Mouse (Mus musculus): ENCODE measurements around the gene Gm45213. TPM values are rescaled to one million over a fixed set of nuclear protein-coding genes. Genes with fewer than 3 reads are reported as not detected.
A peak's percentile ranks its signal among the peaks of the same experiment; 100 is the strongest.
"Not testable (repeated sequence)": the region's sequence is repeated elsewhere in the genome, so short reads cannot be mapped to it uniquely, and the experiment has no call there.

Gene Gm45213
- polyA plus RNA-seq, 1 experiment from 2014 or later, result not detected

GRCm38 (mm10) chr7:66046921-66047918 lies 3.8 kb downstream of the Gm45213 start:
- no peak overlapping the region for H3K27ac ChIP-seq (ENCODE audit: low read depth, low read length)
- H3K4me2 ChIP-seq (ENCODE audit: low read depth, low read length), result no peak overlapping the region
- H3K36me3 ChIP-seq (ENCODE audit: control insufficient read depth, insufficient read depth, low read length), result no peaks in the 10 kb centered on the region
- ATAC-seq (ENCODE audit: low read depth), result no peak
- no peak overlapping the region for H3K9ac ChIP-seq (replicated peaks; ENCODE audit: low read depth, low read length)
- H3K27me3 ChIP-seq (ENCODE audit: control insufficient read depth, insufficient read depth, low read length), result no peaks in the 10 kb centered on the region
- WGBS, result 62% methylated on average over 17 of the region's 17 CpGs
- peaks cover 26% of the 10 kb centered on the region for H3K4me1 ChIP-seq (ENCODE audit: control insufficient read depth, insufficient read depth, low read length)
- H3K4me3 ChIP-seq (ENCODE audit: low read depth, low read length), result no peak overlapping the region
- no peaks in the 10 kb centered on the region for H3K9me3 ChIP-seq (ENCODE audit: control insufficient read depth, low read length)

- Histone ChIP-seq H3K27ac (ENCODE audit: low read depth, low read length) (no peak overlapping the region), H3K4me1 (ENCODE audit: control insufficient read depth, insufficient read depth, low read length) (peaks cover 26% of the 10 kb centered on the region), H3K27me3 (ENCODE audit: control insufficient read depth, insufficient read depth, low read length) (no peaks in the 10 kb centered on the region), H3K4me3 (ENCODE audit: low read depth, low read length) (no peak overlapping the region), H3K9me3 (ENCODE audit: control insufficient read depth, low read length) (no peaks in the 10 kb centered on the region), H3K36me3 (ENCODE audit: control insufficient read depth, insufficient read depth, low read length) (no peaks in the 10 kb centered on the region), H3K4me2 (ENCODE audit: low read depth, low read length) (no peak overlapping the region), H3K9ac (replicated peaks; ENCODE audit: low read depth, low read length) (no peak overlapping the region)
- WGBS, result 82% methylated on average over 4 of the region's 4 CpGs
- ATAC-seq (ENCODE audit: low read depth), result no peak
These were observed 4.6 kb downstream of the Gm45213 start for GRCm38 (mm10) chr7:66047975-66048374.

GRCm38 (mm10) chr7:66048446-66049230 lies 5.2 kb downstream of the Gm45213 start:
- H3K9ac ChIP-seq (replicated peaks; ENCODE audit: low read depth, low read length), result no peak overlapping the region
- H3K4me3 ChIP-seq (ENCODE audit: low read depth, low read length), result no peak overlapping the region
- no peak overlapping the region for H3K4me2 ChIP-seq (ENCODE audit: low read depth, low read length)
- no peak overlapping the region for H3K27ac ChIP-seq (ENCODE audit: low read depth, low read length)
- no peaks in the 10 kb centered on the region for H3K36me3 ChIP-seq (ENCODE audit: control insufficient read depth, insufficient read depth, low read length)
- ATAC-seq (ENCODE audit: low read depth), result no peak
- H3K9me3 ChIP-seq (ENCODE audit: control insufficient read depth, low read length), result no peaks in the 10 kb centered on the region
- H3K4me1 ChIP-seq (ENCODE audit: control insufficient read depth, insufficient read depth, low read length), result peaks cover 26% of the 10 kb centered on the region
- no peaks in the 10 kb centered on the region for H3K27me3 ChIP-seq (ENCODE audit: control insufficient read depth, insufficient read depth, low read length)
- WGBS, result 86% methylated on average over 12 of the region's 12 CpGs

GRCm38 (mm10) chr7:66053946-66054483 lies 10.6 kb downstream of the Gm45213 start:
- Histone ChIP-seq H3K27ac (ENCODE audit: low read depth, low read length) (no peak overlapping the region), H3K4me1 (ENCODE audit: control insufficient read depth, insufficient read depth, low read length) (no peaks in the 10 kb centered on the region), H3K4me2 (ENCODE audit: low read depth, low read length) (no peak overlapping the region), H3K9ac (replicated peaks; ENCODE audit: low read depth, low read length) (no peak overlapping the region), H3K4me3 (ENCODE audit: low read depth, low read length) (no peak overlapping the region), H3K27me3 (ENCODE audit: control insufficient read depth, insufficient read depth, low read length) (no peaks in the 10 kb centered on the region), H3K9me3 (ENCODE audit: control insufficient read depth, low read length) (no peaks in the 10 kb centered on the region), H3K36me3 (ENCODE audit: control insufficient read depth, insufficient read depth, low read length) (no peaks in the 10 kb centered on the region)
- 89% methylated on average over 4 of the region's 4 CpGs for WGBS
- no peak for ATAC-seq (ENCODE audit: low read depth)

GRCm38 (mm10) chr7:66055356-66055755 lies 12.0 kb downstream of the Gm45213 start:
- not testable (repeated sequence) for H3K9me3 ChIP-seq (ENCODE audit: control insufficient read depth, low read length); H3K27me3 ChIP-seq (ENCODE audit: control insufficient read depth, insufficient read depth, low read length); H3K4me1 ChIP-seq (ENCODE audit: control insufficient read depth, insufficient read depth, low read length); H3K27ac ChIP-seq (ENCODE audit: low read depth, low read length); H3K4me2 ChIP-seq (ENCODE audit: low read depth, low read length); H3K4me3 ChIP-seq (ENCODE audit: low read depth, low read length); ATAC-seq (ENCODE audit: low read depth); H3K36me3 ChIP-seq (ENCODE audit: control insufficient read depth, insufficient read depth, low read length); H3K9ac ChIP-seq (replicated peaks; ENCODE audit: low read depth, low read length)
- WGBS, result 18% methylated on average over 2 of the region's 2 CpGs

GRCm38 (mm10) chr7:66058703-66059102 lies 15.3 kb downstream of the Gm45213 start, which contains the start of gene Snrpa1:
Snrpa1 (plus strand) TSS chr7:66059003.
- Histone ChIP-seq H3K36me3 (ENCODE audit: control insufficient read depth, insufficient read depth, low read length) (no peaks in the 10 kb centered on the region), H3K27ac (ENCODE audit: low read depth, low read length) (no peak within 1 kb of the TSS), H3K9me3 (ENCODE audit: control insufficient read depth, low read length) (no peaks in the 10 kb centered on the region), H3K4me3 (ENCODE audit: low read depth, low read length) (peak within 1 kb of the TSS; percentile 94; the same call in 1 of the 2 replicates), H3K27me3 (ENCODE audit: control insufficient read depth, insufficient read depth, low read length) (no peaks in the 10 kb centered on the region), H3K4me2 (ENCODE audit: low read depth, low read length) (peak within 1 kb of the TSS; percentile 88), H3K9ac (replicated peaks; ENCODE audit: low read depth, low read length) (no peak within 1 kb of the TSS; the same call in 1 of the 2 replicates), H3K4me1 (ENCODE audit: control insufficient read depth, insufficient read depth, low read length) (peaks cover 8% of the 10 kb centered on the region)
- WGBS, result 81% methylated on average over 1 of the region's 1 CpGs
- no peak for ATAC-seq (ENCODE audit: low read depth)

GRCm38 (mm10) chr7:66060066-66060956 lies 16.9 kb downstream of the Gm45213 start:
- Histone ChIP-seq H3K27ac (ENCODE audit: low read depth, low read length) (peak overlapping the region; percentile 69), H3K9me3 (ENCODE audit: control insufficient read depth, low read length) (no peaks in the 10 kb centered on the region), H3K36me3 (ENCODE audit: control insufficient read depth, insufficient read depth, low read length) (no peaks in the 10 kb centered on the region), H3K27me3 (ENCODE audit: control insufficient read depth, insufficient read depth, low read length) (no peaks in the 10 kb centered on the region), H3K4me3 (ENCODE audit: low read depth, low read length) (peak overlapping the region; percentile 94), H3K9ac (replicated peaks; ENCODE audit: low read depth, low read length) (peak overlapping the region; percentile 84), H3K4me1 (ENCODE audit: control insufficient read depth, insufficient read depth, low read length) (peaks cover 8% of the 10 kb centered on the region), H3K4me2 (ENCODE audit: low read depth, low read length) (peak overlapping the region; percentile 88)
- under 1% methylated on average over 62 of the region's 64 CpGs for WGBS
- ATAC-seq (ENCODE audit: low read depth), result peak; percentile 95

GRCm38 (mm10) chr7:66061057-66061456 lies 17.7 kb downstream of the Gm45213 start:
- Histone ChIP-seq H3K9me3 (ENCODE audit: control insufficient read depth, low read length) (no peaks in the 10 kb centered on the region), H3K4me1 (ENCODE audit: control insufficient read depth, insufficient read depth, low read length) (peaks cover 8% of the 10 kb centered on the region), H3K36me3 (ENCODE audit: control insufficient read depth, insufficient read depth, low read length) (peaks cover 5% of the 10 kb centered on the region; the same call in 1 of the 2 replicates), H3K27ac (ENCODE audit: low read depth, low read length) (no peak overlapping the region), H3K4me3 (ENCODE audit: low read depth, low read length) (peak overlapping the region; percentile 94), H3K9ac (replicated peaks; ENCODE audit: low read depth, low read length) (peak overlapping the region; percentile 84), H3K4me2 (ENCODE audit: low read depth, low read length) (peak overlapping the region; percentile 88), H3K27me3 (ENCODE audit: control insufficient read depth, insufficient read depth, low read length) (no peaks in the 10 kb centered on the region)
- 2% methylated on average over 14 of the region's 14 CpGs for WGBS
- ATAC-seq (ENCODE audit: low read depth), result no peak

All from neural tube, embryonic 14.5 days (tissue).